Mouse (Mus musculus) embryonic facial prominence, embryonic 11.5 days (tissue): ENCODE results near the gene Pnpla3. TPM values are rescaled to one million over a fixed set of nuclear protein-coding genes. Genes with fewer than 3 reads are reported as not detected.
A peak's percentile ranks its signal among the peaks of the same experiment; 100 is the strongest.

ENCODE experiments used
- ATAC-seq: fragments of 200-750 bp; cut with Nextera tagmentation; replicated peaks from 2 replicates; pipeline ENCODE4 v1.8.0; 2017; ENCODE audit warnings: low read depth; ENCODE audit not compliant: insufficient number of reproducible peaks, low FRiP score, low TSS enrichment
- DNase-seq: peaks from one replicate; pipeline ENCODE4 v3.0.0-alpha.2; 2015; ENCODE audit warnings: low spot score
- H3K27ac ChIP-seq: fragments of 300-500 bp; sonication (generic); replicated peaks from 2 replicates; pipeline ENCODE4 v1.5.1; 2014; ENCODE audit warnings: mild to moderate bottlenecking, low read depth, low read length, control low read depth
- H3K27me3 ChIP-seq: fragments of 300-500 bp; sonication (generic); 2 replicates; pipeline ENCODE4 v1.6.1; 2014; ENCODE audit warnings: mild to moderate bottlenecking, low read length, moderate library complexity, mixed read lengths; ENCODE audit not compliant: control insufficient read depth, insufficient read depth
- H3K36me3 ChIP-seq: fragments of 300-500 bp; sonication (generic); replicated peaks from 2 replicates; pipeline ENCODE4 v1.6.1; 2014; ENCODE audit warnings: low read depth, mild to moderate bottlenecking, low read length, moderate library complexity, mixed read lengths; ENCODE audit not compliant: control insufficient read depth, insufficient read depth
- H3K4me1 ChIP-seq: fragments of 300-500 bp; sonication (generic); 2 replicates; pipeline ENCODE4 v1.6.1; 2014; ENCODE audit warnings: low read length, mixed read lengths; ENCODE audit not compliant: control insufficient read depth, insufficient read depth
- H3K4me2 ChIP-seq: fragments of 300-500 bp; sonication (generic); 2 replicates; pipeline ENCODE4 v1.6.1; 2014; ENCODE audit warnings: low read depth, mild to moderate bottlenecking, control low read depth, low read length, moderate library complexity
- H3K4me3 ChIP-seq: fragments of 300-500 bp; sonication (generic); 2 replicates; pipeline ENCODE4 v1.5.1; 2014; ENCODE audit warnings: low read depth, low read length, control low read depth
- H3K9ac ChIP-seq: fragments of 300-500 bp; sonication (generic); replicated peaks from 2 replicates; pipeline ENCODE4 v1.6.1; 2014; ENCODE audit warnings: mild to moderate bottlenecking, control low read depth, low read length
- H3K9me3 ChIP-seq: fragments of 300-500 bp; sonication (generic); replicated peaks from 2 replicates; pipeline ENCODE4 v1.6.1; 2016; ENCODE audit warnings: mild to moderate bottlenecking, low read length, inconsistent platforms, mixed read lengths; ENCODE audit not compliant: control insufficient read depth
- WGBS: fragments of 180-500 bp; shearing (Covaris S2); extraction: QIAGEN DNeasy Blood & Tissue Kit; methylation state at CpG from one replicate; pipeline ENCODE4 v1.1.7; 2014; 5-methylcytosine and 5-hydroxymethylcytosine counted together
- polyA plus RNA-seq: library from polyadenylated mRNA; unstranded; fragments of >200 nt; fragmentation: Nextera tagmentation; extraction: Ambion mirVana; gene quantifications from 2 replicates; pipeline ENCODE4 v1.2.1, GENCODE M21; 2014

The Pnpla3 gene
- polyA plus RNA-seq, 1 experiment from 2014 or later = 0.79 TPM

DNA sequence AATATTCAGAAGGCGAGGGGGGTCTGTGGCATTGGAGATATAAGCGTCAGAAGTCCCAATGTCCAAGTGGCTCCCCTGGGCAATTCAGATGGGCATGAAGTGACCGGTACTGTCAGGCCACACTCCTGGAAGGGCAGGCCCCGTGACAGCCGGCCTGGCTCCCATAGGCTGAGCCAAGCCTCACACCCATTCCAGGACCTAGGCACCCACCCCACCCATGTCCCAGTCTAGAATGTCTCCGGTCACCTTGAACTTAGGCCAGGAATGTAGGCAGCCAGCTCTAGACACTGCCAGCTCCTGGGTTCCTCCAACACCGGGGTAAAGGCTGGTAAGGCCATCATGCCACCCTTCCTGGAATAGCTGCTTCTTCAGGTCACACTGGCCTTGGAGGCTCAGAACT, 35.7 kb upstream of the Pnpla3 start:
- DNase-seq (no peak), ATAC-seq (no peak)
- WGBS = 86% methylated on average over 7 of the region's 7 CpGs
- no peaks in the 10 kb centered on the region for H3K4me1 ChIP-seq
- no peaks in the 10 kb centered on the region for H3K9me3 ChIP-seq
- H3K27me3 ChIP-seq = no peaks in the 10 kb centered on the region
- H3K36me3 ChIP-seq = no peaks in the 10 kb centered on the region
- no peak overlapping the region for H3K4me2 ChIP-seq
- H3K27ac ChIP-seq = no peak overlapping the region
- H3K4me3 ChIP-seq = no peak overlapping the region
- no peak overlapping the region for H3K9ac ChIP-seq

DNA sequence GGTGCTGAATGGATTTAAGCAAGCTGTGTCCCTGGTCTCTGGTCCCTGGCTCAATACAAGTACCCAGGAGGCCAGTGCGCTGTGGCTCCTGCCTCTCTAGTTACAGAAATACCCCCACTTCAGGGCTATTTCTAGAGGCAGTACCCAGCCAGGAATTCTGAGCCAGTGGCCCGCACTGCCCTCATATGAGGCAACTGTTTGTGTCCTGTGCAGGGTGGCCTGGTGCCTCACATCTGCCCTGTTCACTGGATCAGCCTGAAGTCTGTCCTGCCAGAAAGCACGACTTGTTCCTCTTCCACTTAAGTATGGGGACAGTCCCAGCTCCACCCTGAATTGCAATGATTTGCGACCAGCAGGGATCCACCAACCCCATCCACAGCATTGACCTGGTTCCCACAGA, 34.2 kb upstream of the Pnpla3 start:
- Histone ChIP-seq H3K27me3 (no peaks in the 10 kb centered on the region), H3K9ac (no peak overlapping the region), H3K4me2 (no peak overlapping the region), H3K36me3 (no peaks in the 10 kb centered on the region), H3K9me3 (no peaks in the 10 kb centered on the region), H3K4me3 (no peak overlapping the region), H3K4me1 (no peaks in the 10 kb centered on the region), H3K27ac (no peak overlapping the region)
- ATAC-seq = no peak
- DNase-seq = no peak
- WGBS = 57% methylated on average over 4 of the region's 4 CpGs

DNA sequence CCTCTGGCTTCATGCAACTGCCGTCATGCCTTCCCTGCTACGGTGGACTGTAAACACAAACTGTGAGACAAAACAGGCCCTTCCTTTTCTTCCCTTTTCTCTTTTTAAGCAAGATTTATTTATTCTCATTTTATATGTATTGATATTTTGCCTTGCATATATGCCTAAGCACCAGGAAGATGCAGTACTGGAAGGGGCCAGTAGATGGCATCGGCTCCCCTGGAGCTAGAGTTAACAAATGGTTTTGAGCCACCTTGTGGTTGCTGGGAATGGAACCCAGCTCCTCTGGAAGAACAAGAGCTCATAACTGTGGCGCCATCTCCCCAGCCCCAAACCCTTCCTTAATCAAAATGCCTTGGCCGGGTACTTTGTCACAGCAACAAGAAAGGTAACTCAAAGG, 32.2 kb upstream of the Pnpla3 start:
- Histone ChIP-seq H3K4me3 (no peak overlapping the region), H3K4me2 (no peak overlapping the region), H3K4me1 (no peaks in the 10 kb centered on the region), H3K27me3 (no peaks in the 10 kb centered on the region), H3K9me3 (no peaks in the 10 kb centered on the region), H3K9ac (no peak overlapping the region), H3K27ac (no peak overlapping the region), H3K36me3 (no peaks in the 10 kb centered on the region)
- DNase-seq (peak; percentile 68), ATAC-seq (no peak)
- WGBS = 84% methylated on average over 5 of the region's 5 CpGs

DNA sequence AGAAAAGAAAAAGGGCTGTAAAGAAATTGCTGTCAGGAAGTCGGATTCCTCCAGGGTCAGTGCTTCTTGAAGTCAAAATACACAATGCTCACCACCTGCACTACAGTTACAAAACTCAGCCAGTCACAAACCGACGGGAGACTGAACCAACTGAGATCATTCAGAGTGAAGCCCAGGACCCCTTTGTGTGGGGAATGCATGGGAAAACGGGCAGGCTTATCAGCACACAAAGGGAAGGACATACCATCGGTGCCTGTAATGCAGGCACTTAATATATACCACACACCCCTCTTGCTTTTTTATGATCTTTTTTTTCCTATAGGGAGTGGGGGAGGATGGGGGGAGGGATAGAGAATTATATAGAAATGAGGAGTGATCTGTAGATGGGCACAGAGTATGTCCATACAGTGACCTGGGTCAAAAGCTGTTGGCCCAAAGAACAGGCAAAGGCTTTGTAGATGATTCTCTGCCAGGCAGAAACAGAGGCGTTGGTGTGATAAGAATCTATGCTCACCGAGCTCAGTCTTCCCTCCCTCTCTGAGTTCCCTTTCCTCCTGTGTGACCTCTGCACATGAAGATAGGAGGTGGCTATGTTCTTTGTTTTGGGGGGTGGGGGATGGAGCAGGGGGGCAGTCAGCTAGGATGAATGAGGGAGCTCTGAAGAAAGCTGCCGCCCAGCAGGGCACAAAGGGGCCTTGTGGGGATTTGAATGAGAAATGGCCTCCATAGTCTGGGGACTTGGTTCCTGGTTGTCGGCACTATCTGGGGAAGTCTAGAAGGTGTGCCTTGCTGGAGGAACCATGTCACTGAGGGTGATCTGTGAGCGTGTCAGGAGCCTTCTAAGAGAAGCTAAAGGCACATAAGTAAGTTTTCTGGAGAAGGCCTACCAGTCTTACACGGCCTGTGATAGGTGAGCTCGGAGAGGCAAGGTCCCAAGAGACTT, 30.9 kb upstream of the Pnpla3 start:
- Histone ChIP-seq H3K9ac (no peak overlapping the region), H3K36me3 (no peaks in the 10 kb centered on the region), H3K27me3 (no peaks in the 10 kb centered on the region), H3K4me2 (no peak overlapping the region), H3K9me3 (no peaks in the 10 kb centered on the region), H3K4me1 (no peaks in the 10 kb centered on the region), H3K4me3 (no peak overlapping the region), H3K27ac (no peak overlapping the region)
- 23% methylated on average over 12 of the region's 12 CpGs for WGBS
- DNase-seq (peak; percentile 19), ATAC-seq (no peak)

DNA sequence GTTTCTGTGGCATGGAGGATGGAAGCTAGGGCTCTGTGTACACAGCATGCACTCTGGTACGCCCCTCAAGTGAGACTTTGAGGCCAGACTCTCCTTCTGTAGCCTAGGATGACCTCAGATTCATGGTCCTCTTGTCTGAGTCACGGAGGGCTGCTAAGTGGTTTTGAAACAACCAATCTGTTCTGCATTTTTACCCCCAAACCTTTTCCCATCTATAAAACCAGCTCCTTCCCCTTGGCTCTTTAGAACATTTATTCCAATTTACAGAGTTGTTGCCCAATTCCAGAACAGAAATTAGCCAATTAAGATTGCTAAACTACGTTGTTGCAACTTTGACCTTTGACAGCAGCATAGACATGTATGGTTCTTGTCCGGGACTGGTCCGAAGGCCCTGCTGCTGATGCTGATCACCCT, 28.0 kb upstream of the Pnpla3 start:
- H3K4me3 ChIP-seq = no peak overlapping the region
- H3K4me1 ChIP-seq = no peaks in the 10 kb centered on the region
- no peak overlapping the region for H3K27ac ChIP-seq
- 68% methylated on average over 5 of the region's 5 CpGs for WGBS
- no peak overlapping the region for H3K9ac ChIP-seq
- no peaks in the 10 kb centered on the region for H3K36me3 ChIP-seq
- DNase-seq (no peak), ATAC-seq (no peak)
- H3K27me3 ChIP-seq = no peaks in the 10 kb centered on the region
- H3K9me3 ChIP-seq = no peaks in the 10 kb centered on the region
- no peak overlapping the region for H3K4me2 ChIP-seq

DNA sequence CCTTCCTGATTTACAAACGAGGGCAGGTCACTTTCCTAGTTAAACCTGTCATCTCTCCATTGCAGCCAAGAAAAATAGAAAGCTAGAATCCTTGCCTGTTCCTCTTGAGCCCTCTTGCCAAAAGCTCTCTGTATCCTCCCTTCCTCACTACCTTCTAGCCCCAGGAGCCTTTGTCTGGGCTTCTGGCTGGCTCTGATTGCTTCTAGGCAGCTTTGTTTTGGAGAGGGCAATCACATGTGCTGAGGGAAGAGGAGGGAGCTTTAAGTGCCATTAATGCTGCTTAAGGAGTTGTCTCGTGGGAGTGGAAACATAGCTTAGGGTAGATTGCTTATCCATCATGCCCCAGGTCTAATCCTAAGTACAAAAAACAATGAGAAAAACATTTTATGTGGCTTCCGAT, 27.5 kb upstream of the Pnpla3 start:
- H3K9me3 ChIP-seq = no peaks in the 10 kb centered on the region
- no peaks in the 10 kb centered on the region for H3K36me3 ChIP-seq
- no peaks in the 10 kb centered on the region for H3K27me3 ChIP-seq
- WGBS = 52% methylated on average over 3 of the region's 3 CpGs
- ATAC-seq = no peak
- H3K4me3 ChIP-seq = no peak overlapping the region
- DNase-seq = no peak
- no peaks in the 10 kb centered on the region for H3K4me1 ChIP-seq
- no peak overlapping the region for H3K27ac ChIP-seq
- H3K4me2 ChIP-seq = no peak overlapping the region
- no peak overlapping the region for H3K9ac ChIP-seq

DNA sequence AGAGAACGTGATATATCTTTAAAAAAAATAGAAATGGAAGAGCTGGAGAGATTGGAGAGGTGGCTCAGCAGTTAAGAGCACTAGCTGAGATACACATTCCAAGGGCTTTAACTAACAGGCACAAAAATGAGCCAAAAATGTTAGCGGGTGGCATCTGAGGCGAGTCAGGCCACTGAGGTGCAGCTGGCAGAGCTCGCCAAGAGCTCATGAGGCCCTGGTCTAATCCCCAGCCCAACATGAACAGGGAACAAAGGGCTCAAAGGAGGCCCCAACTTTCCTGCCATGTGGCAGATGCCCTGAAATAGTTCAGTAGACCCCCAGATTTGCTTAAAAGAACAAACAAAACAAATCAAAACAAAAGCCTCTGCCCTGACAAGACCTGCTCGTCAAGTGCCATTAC, 26.7 kb upstream of the Pnpla3 start:
- Histone ChIP-seq H3K9me3 (no peaks in the 10 kb centered on the region), H3K4me2 (no peak overlapping the region), H3K4me1 (no peaks in the 10 kb centered on the region), H3K4me3 (no peak overlapping the region), H3K36me3 (no peaks in the 10 kb centered on the region), H3K27me3 (no peaks in the 10 kb centered on the region), H3K27ac (no peak overlapping the region), H3K9ac (no peak overlapping the region)
- WGBS = 66% methylated on average over 5 of the region's 5 CpGs
- peak; percentile 7 for DNase-seq
- no peak for ATAC-seq

DNA sequence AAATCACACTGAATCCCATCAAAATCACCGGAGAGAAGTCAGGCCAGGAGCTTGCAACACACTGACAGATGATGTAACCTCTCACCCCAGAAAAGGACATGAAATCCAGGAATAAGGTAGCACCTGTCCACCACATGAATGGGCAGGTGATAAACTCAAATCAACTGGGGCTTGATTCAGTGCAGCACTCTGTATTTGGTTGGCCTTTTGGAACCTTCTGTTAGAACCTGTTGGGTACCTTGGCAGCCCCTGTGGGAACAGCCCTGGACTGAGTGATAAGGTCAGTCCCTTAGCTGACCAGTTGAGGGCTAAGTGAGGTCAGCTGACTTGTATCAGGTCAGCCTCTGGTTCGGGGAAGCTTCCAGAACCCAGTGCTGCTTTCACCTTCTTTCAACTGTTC, 11.5 kb upstream of the Pnpla3 start:
- Histone ChIP-seq H3K27ac (no peak overlapping the region), H3K36me3 (no peaks in the 10 kb centered on the region), H3K4me2 (no peak overlapping the region), H3K9me3 (no peaks in the 10 kb centered on the region), H3K4me3 (no peak overlapping the region), H3K9ac (no peak overlapping the region), H3K27me3 (no peaks in the 10 kb centered on the region), H3K4me1 (no peaks in the 10 kb centered on the region)
- ATAC-seq (no peak), DNase-seq (no peak)
- WGBS = 78% methylated on average over 2 of the region's 2 CpGs
